Comparison of ENCODE assay signal across 9 mouse cellular contexts in genomic region chr12:57539551-57539985, GRCm38 (mm10). TPM values are rescaled to one million over a fixed set of nuclear protein-coding genes. Genes with fewer than 3 reads are reported as not detected.
DNase-seq lines count a peak whose midpoint lies in the region; ATAC-seq lines count a peak whose summit lies in the region.
"Had no signal": no experiment of that assay in that cellular context is flagged by ENCODE, and none has a peak within 500 bp of the region (broad histone marks: within the 10 kb centered on the region; RNA-seq: fewer than 3 reads in every experiment).

No protein-coding gene starts in this region.

- no peak for ATAC-seq in megakaryocyte, adult 5-6 weeks (ENCODE audit: poor library complexity, severe bottlenecking)
- no peak for ATAC-seq in liver, embryonic 12.5 days
- ATAC-seq in stomach, embryonic 16.5 days (ENCODE audit: insufficient read depth, low FRiP score) = no peak
- ATAC-seq in inflammation-experienced regulatory T-cells, adult 6 months = no peak

- H3K27ac ChIP-seq in liver, embryonic 12.5 days = peak overlapping the region; percentile 52; the same call in 1 of the 2 replicates
- peak overlapping the region; percentile 93 for H3K27ac ChIP-seq in stomach, embryonic 16.5 days (ENCODE audit: low read length)
- H3K27ac ChIP-seq: left cerebral cortex, adult 2 months had no signal

- H3K36me3 ChIP-seq in megakaryocyte, embryonic 14.5 days (replicated peaks; ENCODE audit: low read length) = no peaks in the 10 kb centered on the region
- no peaks in the 10 kb centered on the region for H3K36me3 ChIP-seq in liver, embryonic 12.5 days
- no peaks in the 10 kb centered on the region for H3K36me3 ChIP-seq in stomach, embryonic 16.5 days (ENCODE audit: control insufficient read depth, insufficient read depth, low read length)

- no peak overlapping the region for H3K9ac ChIP-seq in liver, embryonic 12.5 days
- peak overlapping the region; percentile 73 for H3K9ac ChIP-seq in stomach, embryonic 16.5 days (ENCODE audit: low read length)

- peak overlapping the region; percentile 89 for H3K4me3 ChIP-seq in megakaryocyte, embryonic 14.5 days (replicated peaks)
- peak overlapping the region; percentile 34 for H3K4me3 ChIP-seq in liver, embryonic 12.5 days
- H3K4me3 ChIP-seq in stomach, embryonic 16.5 days (replicated peaks; ENCODE audit: low read length) = peak overlapping the region; percentile 39
- H3K4me3 ChIP-seq: left cerebral cortex, adult 2 months had no signal

- peaks cover 20% of the 10 kb centered on the region for H3K9me3 ChIP-seq in megakaryocyte, embryonic 14.5 days
- no peaks in the 10 kb centered on the region for H3K9me3 ChIP-seq in liver, embryonic 12.5 days (replicated peaks)
- H3K9me3 ChIP-seq in stomach, embryonic 16.5 days (replicated peaks; ENCODE audit: control insufficient read depth, low read length) = no peaks in the 10 kb centered on the region

- peak overlapping the region; percentile 45 for H3K4me2 ChIP-seq in liver, embryonic 12.5 days
- peak overlapping the region; percentile 65 for H3K4me2 ChIP-seq in stomach, embryonic 16.5 days (ENCODE audit: low read depth, low read length)

- H3K27me3 ChIP-seq in megakaryocyte, embryonic 14.5 days (replicated peaks) = peaks cover 91% of the 10 kb centered on the region
- H3K27me3 ChIP-seq in liver, embryonic 12.5 days (replicated peaks) = peaks cover 91% of the 10 kb centered on the region
- H3K27me3 ChIP-seq in stomach, embryonic 16.5 days (ENCODE audit: control insufficient read depth, insufficient read depth, low read length) = peaks cover 54% of the 10 kb centered on the region

- H3K4me1 ChIP-seq in megakaryocyte, embryonic 14.5 days = peaks cover 38% of the 10 kb centered on the region
- H3K4me1 ChIP-seq in liver, embryonic 12.5 days = peaks cover 7% of the 10 kb centered on the region
- H3K4me1 ChIP-seq in stomach, embryonic 16.5 days (ENCODE audit: control insufficient read depth, insufficient read depth, low read length) = peaks cover 3% of the 10 kb centered on the region

- 2% methylated on average over 10 of the region's 10 CpGs for WGBS in liver, embryonic 12.5 days (ENCODE audit: insufficient replicate concordance)
- WGBS in stomach, embryonic 16.5 days = 3% methylated on average over 10 of the region's 10 CpGs

- DNase-seq in cerebellum, postnatal 10 days = peak; percentile 41 to 57
- DNase-seq in cerebellum, adult 9-11 months = no peak
- no peak for DNase-seq in gastrocnemius, adult 8-10 months (ENCODE audit: low spot score in 2 of 2)

RNA-seq across cellular contexts. Expression of gene Foxa1, which starts 7.1 kb away (rescaled TPM):
- polyA plus RNA-seq in megakaryocyte, embryonic 14.5 days (2012; ENCODE audit: insufficient read depth, low replicate concordance) = not detected in 2 replicates
- total RNA-seq in megakaryocyte, adult 5-6 weeks (2015) = not detected in 2 replicates
- total RNA-seq in megakaryocyte, adult 5-6 weeks (2017) = not detected in 2 replicates
- polyA plus RNA-seq in liver, embryonic 12.5 days (2016; fragmentation: Nextera tagmentation; extraction: Ambion mirVana) = 2.4 and 2.6 TPM in 2 replicates
- polyA plus RNA-seq in stomach, embryonic 16.5 days (2015; fragmentation: Nextera tagmentation; extraction: Ambion mirVana) = 9.8 and 10.0 TPM in 2 replicates
- total RNA-seq in gastrocnemius, adult 8-10 months (2022) = not detected
- polyA plus RNA-seq in inflammation-experienced regulatory T-cells, adult 6 months (2017; shearing (Covaris generic)) = not detected
- total RNA-seq: left cerebral cortex, adult 2 months had no signal

RNA-seq across cellular contexts. Expression of gene Ttc6, which starts 24.3 kb away (rescaled TPM):
- polyA plus RNA-seq in megakaryocyte, embryonic 14.5 days (2012; ENCODE audit: insufficient read depth, low replicate concordance) = not detected in 2 replicates
- not detected in 2 replicates for total RNA-seq in megakaryocyte, adult 5-6 weeks (2015)
- not detected in 2 replicates for total RNA-seq in megakaryocyte, adult 5-6 weeks (2017)
- polyA plus RNA-seq in liver, embryonic 12.5 days (2016; fragmentation: Nextera tagmentation; extraction: Ambion mirVana) = 0.08 and 0.11 TPM in 2 replicates
- polyA plus RNA-seq in stomach, embryonic 16.5 days (2015; fragmentation: Nextera tagmentation; extraction: Ambion mirVana) = 2.8 and 3.5 TPM in 2 replicates
- not detected for total RNA-seq in gastrocnemius, adult 8-10 months (2022)
- not detected for polyA plus RNA-seq in inflammation-experienced regulatory T-cells, adult 6 months (2017; shearing (Covaris generic))

Comparison
In these comparisons a context has a peak if more than half of its experiments do, and no peak if none do; other contexts are left out.
1. DNase-seq: peak in cerebellum, postnatal 10 days (2 of 2); none in cerebellum, adult 9-11 months (single experiment) and gastrocnemius, adult 8-10 months (0 of 2).
2. H3K4me3 ChIP-seq: peak in every context shown above with its lines; median percentile 89 in megakaryocyte, embryonic 14.5 days; 39 in stomach, embryonic 16.5 days; 34 in liver, embryonic 12.5 days.